ENCODE assay signal across 8 mouse cellular contexts in the genomic region with DNA sequence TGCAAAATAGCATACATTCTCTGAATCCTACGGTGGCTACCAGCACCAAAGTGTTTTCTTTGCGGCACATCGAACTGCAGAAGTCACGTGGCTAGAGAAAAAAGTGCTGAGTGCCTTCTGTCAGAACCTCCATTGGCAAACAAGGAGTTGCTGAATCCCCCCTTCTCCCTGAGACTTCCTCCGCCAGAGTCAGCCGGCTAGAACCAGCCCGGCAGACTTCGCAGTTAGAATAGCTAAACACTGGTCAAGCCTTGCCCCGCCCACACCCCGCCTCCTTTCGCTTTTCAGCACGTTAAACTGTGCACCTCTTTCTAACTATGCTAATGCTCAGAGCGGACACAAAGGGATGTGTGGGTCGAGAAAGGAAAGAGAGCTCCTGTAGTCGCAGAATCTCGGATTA. TPM values are rescaled to one million over a fixed set of nuclear protein-coding genes. Genes with fewer than 3 reads are reported as not detected.
DNase-seq lines count a peak whose midpoint lies in the region; ATAC-seq and TF ChIP-seq lines count a peak whose summit lies in the region.

No protein-coding gene starts in this region.

- no peak for TF ChIP-seq POLR2A in spleen, adult 2 months (IDR thresholded peaks at IDR 0.05; ENCODE audit: low read depth, low read length)

- peaks cover 2% of the 10 kb centered on the region; the same call in 1 of the 2 replicates for H3K27me3 ChIP-seq in limb, embryonic 13.5 days
- H3K27me3 ChIP-seq in midbrain, embryonic 12.5 days: peaks cover 5% of the 10 kb centered on the region; the same call in 1 of the 2 replicates
- H3K27me3 ChIP-seq in spleen, adult 2 months (ENCODE audit: control insufficient read depth, insufficient read depth, low read length): peaks cover 13% of the 10 kb centered on the region

- no peaks in the 10 kb centered on the region for H3K9me3 ChIP-seq in limb, embryonic 13.5 days
- no peaks in the 10 kb centered on the region for H3K9me3 ChIP-seq in midbrain, embryonic 12.5 days

- 0% methylated on average over 16 of the region's 16 CpGs for WGBS in limb, embryonic 13.5 days
- under 1% methylated on average over 16 of the region's 16 CpGs for WGBS in midbrain, embryonic 12.5 days
- 1% methylated on average over 16 of the region's 16 CpGs for WGBS in spleen, adult 2 months

- peak; percentile 49 for DNase-seq in left cerebral cortex, adult 18-20 months (ENCODE audit: low spot score in 2 of 2)
- DNase-seq in left cerebral cortex, adult 11 months (ENCODE audit: low spot score): no peak
- peak; percentile 98 for DNase-seq in embryo, embryonic 10.5 days (ENCODE audit: low spot score)
- peak; percentile 58 for DNase-seq in heart, adult 8-10 months (ENCODE audit: low spot score)
- peak; percentile 81 for DNase-seq in kidney, adult 11 months
- DNase-seq in spleen, adult 2 months (ENCODE audit: low read depth in 1 of 2, low spot score in 2 of 2): peak in 1 of 2 experiments; percentile 33

- no peaks in the 10 kb centered on the region for H3K36me3 ChIP-seq in limb, embryonic 13.5 days
- H3K36me3 ChIP-seq in midbrain, embryonic 12.5 days: no peaks in the 10 kb centered on the region
- no peaks in the 10 kb centered on the region for H3K36me3 ChIP-seq in spleen, adult 2 months (ENCODE audit: control insufficient read depth, insufficient read depth, low read length)

- peak overlapping the region; percentile 44 for H3K4me3 ChIP-seq in limb, embryonic 13.5 days
- peak overlapping the region; percentile 41 for H3K4me3 ChIP-seq in midbrain, embryonic 12.5 days
- peak overlapping the region; percentile 39; the same call in 1 of the 2 replicates for H3K4me3 ChIP-seq in spleen, adult 2 months (ENCODE audit: extremely low read depth, insufficient read depth, insufficient read length)

- peak overlapping the region; percentile 83 for H3K27ac ChIP-seq in limb, embryonic 13.5 days
- peak overlapping the region; percentile 87 for H3K27ac ChIP-seq in midbrain, embryonic 12.5 days (replicated peaks)
- no peak overlapping the region for H3K27ac ChIP-seq in spleen, adult 2 months (ENCODE audit: insufficient read depth, low read length)

- H3K4me1 ChIP-seq in limb, embryonic 13.5 days: peaks cover 50% of the 10 kb centered on the region
- peaks cover 37% of the 10 kb centered on the region for H3K4me1 ChIP-seq in midbrain, embryonic 12.5 days
- peaks cover 6% of the 10 kb centered on the region for H3K4me1 ChIP-seq in spleen, adult 2 months (ENCODE audit: control insufficient read depth, insufficient read depth, insufficient read length)

- TF ChIP-seq CTCF in spleen, adult 2 months (IDR thresholded peaks at IDR 0.05; ENCODE audit: extremely low read depth, insufficient read depth, insufficient read length, insufficient replicate concordance): no peak

- H3K9ac ChIP-seq in limb, embryonic 13.5 days: peak overlapping the region; percentile 65
- H3K9ac ChIP-seq in midbrain, embryonic 12.5 days (replicated peaks): peak overlapping the region; percentile 45

- ATAC-seq in limb, embryonic 13.5 days (ENCODE audit: low FRiP score, low read depth): peak; percentile 90
- peak; percentile 76 for ATAC-seq in midbrain, embryonic 12.5 days (ENCODE audit: low FRiP score, low read depth)

- H3K4me2 ChIP-seq in limb, embryonic 13.5 days (replicated peaks): peak overlapping the region; percentile 65
- H3K4me2 ChIP-seq in midbrain, embryonic 12.5 days (replicated peaks): peak overlapping the region; percentile 53

RNA-seq across cellular contexts. Expression of gene Rimklb, which starts 7.0 kb away (rescaled TPM):
- 10 to 100 TPM; 56.3 to 59.9 TPM for total RNA-seq in left cerebral cortex, adult 18-20 months (2021)
- total RNA-seq in heart, adult 8-10 months (2022): under 1 TPM in 1 of 4 experiments, not detected in 3; 0.23 TPM
- polyA plus RNA-seq in limb, embryonic 13.5 days (2015; fragmentation: Nextera tagmentation; extraction: Ambion mirVana): 36.1 and 38.8 TPM in 2 replicates
- polyA plus RNA-seq in midbrain, embryonic 12.5 days (2016; fragmentation: Nextera tagmentation; extraction: Ambion mirVana): 82.8 and 91.4 TPM in 2 replicates
- not detected in 2 replicates for polyA plus RNA-seq in spleen, adult 2 months (2012; rRNA removed)

RNA-seq across cellular contexts. Expression of gene Mfap5, which starts 14.1 kb away (rescaled TPM):
- under 1 TPM; 0.40 to 0.96 TPM for total RNA-seq in left cerebral cortex, adult 18-20 months (2021)
- 10 to 100 TPM; 15.7 to 18.2 (median 18.0) TPM for total RNA-seq in heart, adult 8-10 months (2022)
- 6.6 and 6.8 TPM in 2 replicates for polyA plus RNA-seq in limb, embryonic 13.5 days (2015; fragmentation: Nextera tagmentation; extraction: Ambion mirVana)
- 1.0 and 2.0 TPM in 2 replicates for polyA plus RNA-seq in midbrain, embryonic 12.5 days (2016; fragmentation: Nextera tagmentation; extraction: Ambion mirVana)
- 11.7 and 13.3 TPM in 2 replicates for polyA plus RNA-seq in spleen, adult 2 months (2012; rRNA removed)

Comparison
In these comparisons a context has a peak if more than half of its experiments do, and no peak if none do; other contexts are left out.
1. RNA of gene Rimklb, which starts 7.0 kb away (polyA plus RNA-seq): 82.8 to 91.4 TPM in midbrain, embryonic 12.5 days and 36.1 to 38.8 TPM in limb, embryonic 13.5 days; not detected in spleen, adult 2 months; every median in the first group is over 10 times any median in the second.
2. Peak in every context shown above with its lines, with median percentiles within 50 percentile points of each other: H3K4me3 ChIP-seq.